Mouse (Mus musculus) limb, embryonic 14.5 days (tissue): Measurements from ENCODE around the gene Homer2. TPM values are rescaled to one million over a fixed set of nuclear protein-coding genes. Genes with fewer than 3 reads are reported as not detected.

Experiments used
- ATAC-seq: fragments of 200-750 bp; cut with Nextera tagmentation; 2 replicates; pipeline ENCODE4 v1.8.0; 2017; ENCODE audit warnings: low read depth, moderate number of reproducible peaks, moderate TSS enrichment; ENCODE audit not compliant: low FRiP score
- DNase-seq: peaks from one replicate; pipeline ENCODE4 v3.0.0-alpha.2; 2015; ENCODE audit warnings: low spot score
- H3K27ac ChIP-seq: fragments of 300-500 bp; sonication (generic); replicated peaks from 2 replicates; pipeline ENCODE4 v1.5.1; 2014; ENCODE audit warnings: low read depth, mild to moderate bottlenecking, low read length, moderate library complexity, mixed read lengths
- H3K27me3 ChIP-seq: fragments of 300-500 bp; sonication (generic); 2 replicates; pipeline ENCODE4 v1.6.1; 2014; ENCODE audit warnings: low read length, mixed read lengths; ENCODE audit not compliant: control insufficient read depth, insufficient read depth
- H3K36me3 ChIP-seq: fragments of 300-500 bp; sonication (generic); 2 replicates; pipeline ENCODE4 v1.6.1; 2014; ENCODE audit warnings: mild to moderate bottlenecking, low read length, moderate library complexity, mixed read lengths; ENCODE audit not compliant: control insufficient read depth, insufficient read depth
- H3K4me1 ChIP-seq: fragments of 300-500 bp; sonication (generic); 2 replicates; pipeline ENCODE4 v1.6.1; 2014; ENCODE audit warnings: antibody characterized with exemption, low read length, mixed read lengths; ENCODE audit not compliant: control insufficient read depth, insufficient read depth
- H3K4me2 ChIP-seq: fragments of 300-500 bp; sonication (generic); replicated peaks from 2 replicates; pipeline ENCODE4 v1.6.1; 2014; ENCODE audit warnings: low read depth, mild to moderate bottlenecking, low read length, moderate library complexity; ENCODE audit not compliant: severe bottlenecking
- H3K4me3 ChIP-seq: fragments of 300-500 bp; sonication (generic); replicated peaks from 2 replicates; pipeline ENCODE4 v1.5.1; 2014; ENCODE audit warnings: low read length
- H3K9ac ChIP-seq: fragments of 300-500 bp; sonication (generic); 2 replicates; pipeline ENCODE4 v1.6.1; 2014; ENCODE audit warnings: mild to moderate bottlenecking, low read depth, low read length, moderate library complexity; ENCODE audit not compliant: severe bottlenecking
- H3K9me3 ChIP-seq: fragments of 300-500 bp; sonication (generic); 2 replicates; pipeline ENCODE4 v1.6.1; 2016; ENCODE audit warnings: low read length; ENCODE audit not compliant: control insufficient read depth
- POLR2A ChIP-seq: fragments of 200-500 bp; IDR thresholded peaks from 2 replicates; pipeline ENCODE4 v1.8.0; 2012; ENCODE audit warnings: inconsistent platforms, mild to moderate bottlenecking, moderate library complexity, borderline replicate concordance; ENCODE audit not compliant: insufficient read depth, insufficient read length; ENCODE audit errors: extremely low read depth
- WGBS: fragments of 180-500 bp; shearing (Covaris S2); extraction: QIAGEN DNeasy Blood & Tissue Kit; methylation state at CpG from one replicate; pipeline ENCODE4 v1.1.7; 2014; 5-methylcytosine and 5-hydroxymethylcytosine counted together
- polyA plus RNA-seq, 2 experiments: library from polyadenylated mRNA; depleted of rRNA in 1 of 2; stranded (reverse) in 1 of 2; unstranded in 1 of 2; fragments of >200 nt; fragmentation: Nextera tagmentation in 1 of 2; extraction: Ambion mirVana in 1 of 2; gene quantifications; 2 replicates each; pipeline versions ENCODE4 v1.2.1 to v1.2.3; 2012 to 2014

The Homer2 gene
- polyA plus RNA-seq, 2 experiments, result 15.5 to 25.8 TPM

GRCm38 (mm10) chr7:81673359-81674013 is 33.8 kb downstream of the Homer2 start:
- no peak overlapping the region for H3K9ac ChIP-seq
- no peaks in the 10 kb centered on the region for H3K36me3 ChIP-seq
- H3K27ac ChIP-seq, result no peak overlapping the region
- peaks cover 12% of the 10 kb centered on the region for H3K4me1 ChIP-seq
- ATAC-seq, result no peak
- H3K4me2 ChIP-seq, result no peak overlapping the region
- H3K4me3 ChIP-seq, result no peak overlapping the region
- no peaks in the 10 kb centered on the region for H3K27me3 ChIP-seq
- TF ChIP-seq POLR2A, result no peak
- no peak for DNase-seq
- no peaks in the 10 kb centered on the region for H3K9me3 ChIP-seq
- 54% methylated on average over 15 of the region's 15 CpGs for WGBS

- ATAC-seq (no peak), DNase-seq (no peak)
- Histone ChIP-seq H3K4me1 (peaks cover 12% of the 10 kb centered on the region), H3K36me3 (no peaks in the 10 kb centered on the region), H3K4me2 (0 out of 2 replicates have a peak overlapping the region, but pooled peaks have one; percentile 3), H3K9me3 (no peaks in the 10 kb centered on the region), H3K27ac (no peak overlapping the region), H3K4me3 (no peak overlapping the region), H3K9ac (no peak overlapping the region), H3K27me3 (no peaks in the 10 kb centered on the region)
- TF ChIP-seq POLR2A, result no peak
- 35% methylated on average over 10 of the region's 10 CpGs for WGBS
These were observed 34.5 kb downstream of the Homer2 start for GRCm38 (mm10) chr7:81672735-81673291.

GRCm38 (mm10) chr7:81667156-81667555 is 40.2 kb downstream of the Homer2 start:
- no peaks in the 10 kb centered on the region for H3K9me3 ChIP-seq
- H3K27me3 ChIP-seq, result no peaks in the 10 kb centered on the region
- no peak overlapping the region for H3K4me2 ChIP-seq
- H3K36me3 ChIP-seq, result no peaks in the 10 kb centered on the region
- H3K4me1 ChIP-seq, result no peaks in the 10 kb centered on the region
- no peak for DNase-seq
- ATAC-seq, result no peak
- H3K27ac ChIP-seq, result no peak overlapping the region
- H3K9ac ChIP-seq, result no peak overlapping the region
- WGBS, result 85% methylated on average over 4 of the region's 4 CpGs
- TF ChIP-seq POLR2A, result no peak
- H3K4me3 ChIP-seq, result no peak overlapping the region

GRCm38 (mm10) chr7:81666585-81666984 is 40.7 kb downstream of the Homer2 start:
- no peak for DNase-seq
- Histone ChIP-seq H3K27me3 (no peaks in the 10 kb centered on the region), H3K4me2 (no peak overlapping the region), H3K4me1 (no peaks in the 10 kb centered on the region), H3K9ac (no peak overlapping the region), H3K36me3 (no peaks in the 10 kb centered on the region), H3K4me3 (no peak overlapping the region), H3K9me3 (no peaks in the 10 kb centered on the region), H3K27ac (no peak overlapping the region)
- TF ChIP-seq POLR2A, result no peak
- 73% methylated on average over 9 of the region's 9 CpGs for WGBS
- ATAC-seq, result no peak

- no peaks in the 10 kb centered on the region for H3K36me3 ChIP-seq
- no peak for TF ChIP-seq POLR2A
- WGBS, result 66% methylated on average over 3 of the region's 3 CpGs
- no peak overlapping the region for H3K27ac ChIP-seq
- H3K4me1 ChIP-seq, result no peaks in the 10 kb centered on the region
- no peak overlapping the region for H3K4me2 ChIP-seq
- no peaks in the 10 kb centered on the region for H3K27me3 ChIP-seq
- H3K9ac ChIP-seq, result no peak overlapping the region
- no peak for ATAC-seq
- DNase-seq, result no peak
- no peaks in the 10 kb centered on the region for H3K9me3 ChIP-seq
- no peak overlapping the region for H3K4me3 ChIP-seq
These were observed 44.3 kb downstream of the Homer2 start for GRCm38 (mm10) chr7:81663057-81663456.
